Mouse (Mus musculus) ES-Bruce4 (cell line): ENCODE data around the gene Dhx57. TPM values are rescaled to one million over a fixed set of nuclear protein-coding genes. Genes with fewer than 3 reads are reported as not detected.

Experiments used
- H3K27ac ChIP-seq: 2 replicates; pipeline ENCODE4 v1.5.1; 2012; ENCODE audit warnings: low read length, inconsistent platforms; ENCODE audit not compliant: insufficient read depth
- H3K27me3 ChIP-seq: 2 replicates; pipeline ENCODE4 v1.6.1; 2012; ENCODE audit warnings: mild to moderate bottlenecking, low read length, inconsistent platforms; ENCODE audit not compliant: control insufficient read depth, poor library complexity, insufficient read depth, severe bottlenecking
- H3K36me3 ChIP-seq: 2 replicates; pipeline ENCODE4 v1.6.1; 2012; ENCODE audit warnings: inconsistent platforms, mild to moderate bottlenecking, low read length, moderate library complexity; ENCODE audit not compliant: control insufficient read depth, poor library complexity, insufficient read depth, severe bottlenecking
- H3K4me1 ChIP-seq: one replicate; pipeline ENCODE4 v1.8.1; 2011; ENCODE audit warnings: low read length; ENCODE audit not compliant: control insufficient read depth, insufficient read depth
- H3K4me3 ChIP-seq: 2 replicates; pipeline ENCODE4 v1.5.1; 2011; ENCODE audit warnings: low read depth, mild to moderate bottlenecking, low read length
- H3K9ac ChIP-seq: 2 replicates; pipeline ENCODE4 v1.6.1; 2012; ENCODE audit warnings: low read depth, mild to moderate bottlenecking, inconsistent platforms; ENCODE audit not compliant: poor library complexity, severe bottlenecking
- H3K9me3 ChIP-seq: replicated peaks from 2 replicates; pipeline ENCODE4 v1.6.1; 2012; ENCODE audit warnings: mild to moderate bottlenecking, low read length, inconsistent platforms; ENCODE audit not compliant: control insufficient read depth, poor library complexity, insufficient read depth, severe bottlenecking
- CTCF ChIP-seq: IDR thresholded peaks from one replicate; pipeline ENCODE4 v1.8.1; 2011; ENCODE audit warnings: low read depth, low read length
- EP300 ChIP-seq: IDR thresholded peaks from 2 replicates; pipeline ENCODE4 v1.6.1; 2011; ENCODE audit warnings: low read depth, low read length; ENCODE audit not compliant: insufficient read depth
- POLR2A ChIP-seq: IDR thresholded peaks from one replicate; pipeline ENCODE4 v1.8.1; 2011; ENCODE audit warnings: low read length; ENCODE audit not compliant: insufficient read depth
- polyA plus RNA-seq: library from polyadenylated mRNA; stranded (reverse); fragments of >200 nt; gene quantifications from 2 replicates; pipeline ENCODE4 v1.2.4, GENCODE M21; 2011; ENCODE audit warnings: low read depth; ENCODE audit not compliant: missing spikeins, insufficient read depth, insufficient read length

Gene Dhx57
- polyA plus RNA-seq, 1 experiment: 26.4 TPM

- Histone ChIP-seq H3K4me3 (peak overlapping the region; percentile 96), H3K27ac (0 out of 2 replicates have a peak overlapping the region, but pooled peaks have one; percentile 32), H3K9ac (peak overlapping the region; percentile 90), H3K36me3 (peaks cover 47% of the 10 kb centered on the region), H3K9me3 (no peaks in the 10 kb centered on the region), H3K27me3 (no peaks in the 10 kb centered on the region), H3K4me1 (no peaks in the 10 kb centered on the region)
- TF ChIP-seq CTCF (no peak), POLR2A (no peak), EP300 (no peak)
Observed at GRCm38 (mm10) chr17:80206301-80206670, 84.0 kb downstream of the Dhx57 start.

- Histone ChIP-seq H3K4me1 (no peaks in the 10 kb centered on the region), H3K27me3 (no peaks in the 10 kb centered on the region), H3K9ac (peak overlapping the region; percentile 90), H3K9me3 (no peaks in the 10 kb centered on the region), H3K36me3 (peaks cover 51% of the 10 kb centered on the region), H3K4me3 (peak overlapping the region; percentile 96), H3K27ac (no peak overlapping the region)
- TF ChIP-seq EP300: no peak
Observed at GRCm38 (mm10) chr17:80205657-80206056, 84.6 kb downstream of the Dhx57 start.

- Histone ChIP-seq H3K9me3 (no peaks in the 10 kb centered on the region), H3K9ac (no peak overlapping the region), H3K27ac (no peak overlapping the region), H3K4me1 (no peaks in the 10 kb centered on the region), H3K4me3 (no peak overlapping the region), H3K27me3 (no peaks in the 10 kb centered on the region), H3K36me3 (peaks cover 43% of the 10 kb centered on the region)
- TF ChIP-seq EP300 (no peak), POLR2A (no peak), CTCF (no peak)
Observed at GRCm38 (mm10) chr17:80199160-80199778, 91.0 kb downstream of the Dhx57 start.

- no peak overlapping the region for H3K4me3 ChIP-seq
- H3K27ac ChIP-seq: no peak overlapping the region
- no peaks in the 10 kb centered on the region for H3K4me1 ChIP-seq
- H3K9me3 ChIP-seq: no peaks in the 10 kb centered on the region
- H3K36me3 ChIP-seq: peaks cover 5% of the 10 kb centered on the region
- TF ChIP-seq CTCF (no peak), POLR2A (no peak), EP300 (no peak)
- no peak overlapping the region for H3K9ac ChIP-seq
- no peaks in the 10 kb centered on the region for H3K27me3 ChIP-seq
Observed at GRCm38 (mm10) chr17:80193075-80193474, 97.2 kb downstream of the Dhx57 start.

Other genes starting within 250 kb of the Dhx57 start
- gene Hnrnpll, start 228.1 kb downstream of the Dhx57 start, polyA plus RNA-seq: 73.4 and 77.4 TPM in 2 replicates
- 15.1 and 17.5 TPM in 2 replicates for gene Galm, start 163.0 kb downstream of the Dhx57 start, polyA plus RNA-seq
- 328 and 372 TPM in 2 replicates for gene Srsf7, start 83.2 kb downstream of the Dhx57 start, polyA plus RNA-seq
- gene Ttc39d, start 83.0 kb downstream of the Dhx57 start, polyA plus RNA-seq: not detected in 2 replicates
- 45.8 and 52.8 TPM in 2 replicates for gene Gemin6, start 66.0 kb downstream of the Dhx57 start, polyA plus RNA-seq
- gene Morn2, start 273 bp downstream of the Dhx57 start, polyA plus RNA-seq: 7.5 and 8.0 TPM in 2 replicates
- not detected in 2 replicates for gene Arhgef33, start 16.9 kb upstream of the Dhx57 start, polyA plus RNA-seq
- gene Gm10190, start 83.1 kb upstream of the Dhx57 start, polyA plus RNA-seq: not detected in 2 replicates
- 40.3 and 43.1 TPM in 2 replicates for gene Sos1, start 190.0 kb upstream of the Dhx57 start, polyA plus RNA-seq